Mouse (Mus musculus) kidney, embryonic 15.5 days (tissue): ENCODE measurements around the gene 1700086D15Rik. TPM values are rescaled to one million over a fixed set of nuclear protein-coding genes. Genes with fewer than 3 reads are reported as not detected.

Source experiments
- ATAC-seq: fragments of 200-750 bp; cut with Nextera tagmentation; replicated peaks from 2 replicates; pipeline ENCODE4 v1.8.0; 2017; ENCODE audit warnings: moderate TSS enrichment; ENCODE audit not compliant: low FRiP score
- H3K27ac ChIP-seq: fragments of 300-500 bp; sonication (generic); 2 replicates; pipeline ENCODE4 v1.5.1; 2015; ENCODE audit warnings: mild to moderate bottlenecking, inconsistent platforms
- H3K27me3 ChIP-seq: fragments of 300-500 bp; sonication (generic); 2 replicates; pipeline ENCODE4 v1.6.1; 2015; ENCODE audit warnings: inconsistent platforms
- H3K36me3 ChIP-seq: fragments of 300-500 bp; sonication (generic); 2 replicates; pipeline ENCODE4 v1.6.1; 2015; ENCODE audit warnings: inconsistent platforms
- H3K4me1 ChIP-seq: fragments of 300-500 bp; sonication (generic); 2 replicates; pipeline ENCODE4 v1.6.1; 2015; ENCODE audit warnings: inconsistent platforms
- H3K4me2 ChIP-seq: fragments of 300-500 bp; sonication (generic); 2 replicates; pipeline ENCODE4 v1.6.1; 2015; ENCODE audit warnings: moderate library complexity, mild to moderate bottlenecking, inconsistent platforms
- H3K4me3 ChIP-seq: fragments of 300-500 bp; sonication (generic); replicated peaks from 2 replicates; pipeline ENCODE4 v1.5.1; 2015; ENCODE audit warnings: mild to moderate bottlenecking, inconsistent platforms
- H3K9ac ChIP-seq: fragments of 300-500 bp; sonication (generic); 2 replicates; pipeline ENCODE4 v1.6.1; 2015; ENCODE audit warnings: mild to moderate bottlenecking, inconsistent platforms
- H3K9me3 ChIP-seq: fragments of 300-500 bp; sonication (generic); replicated peaks from 2 replicates; pipeline ENCODE4 v1.6.1; 2016; ENCODE audit warnings: inconsistent platforms
- WGBS: fragments of 180-500 bp; shearing (Covaris S2); methylation state at CpG from one replicate; pipeline ENCODE4 v1.1.7; 2015; ENCODE audit warnings: mixed read lengths; 5-methylcytosine and 5-hydroxymethylcytosine counted together
- polyA plus RNA-seq: library from polyadenylated mRNA; unstranded; fragments of >200 nt; fragmentation: Nextera tagmentation; extraction: Ambion mirVana; gene quantifications from 2 replicates; pipeline ENCODE4 v1.2.1, GENCODE M21; 2015

1700086D15Rik gene
- polyA plus RNA-seq, 1 experiment from 2014 or later: not detected

GRCm38 (mm10) chr11:65161881-65162766 is 2.4 kb upstream of the 1700086D15Rik start:
- peak overlapping the region; percentile 86 for H3K4me2 ChIP-seq
- peaks cover 17% of the 10 kb centered on the region for H3K4me1 ChIP-seq
- no peaks in the 10 kb centered on the region for H3K36me3 ChIP-seq
- peaks cover 17% of the 10 kb centered on the region; the same call in 1 of the 2 replicates for H3K27me3 ChIP-seq
- no peak overlapping the region for H3K27ac ChIP-seq
- peak; percentile 88 for ATAC-seq
- no peaks in the 10 kb centered on the region for H3K9me3 ChIP-seq
- WGBS: under 1% methylated on average over 49 of the region's 49 CpGs
- H3K4me3 ChIP-seq: peak overlapping the region; percentile 86
- H3K9ac ChIP-seq: peak overlapping the region; percentile 82

GRCm38 (mm10) chr11:65160991-65161880 is 1.5 kb upstream of the 1700086D15Rik start:
- peak overlapping the region; percentile 82; the same call in 1 of the 2 replicates for H3K9ac ChIP-seq
- no peak for ATAC-seq
- peak overlapping the region; percentile 86 for H3K4me3 ChIP-seq

DNA sequence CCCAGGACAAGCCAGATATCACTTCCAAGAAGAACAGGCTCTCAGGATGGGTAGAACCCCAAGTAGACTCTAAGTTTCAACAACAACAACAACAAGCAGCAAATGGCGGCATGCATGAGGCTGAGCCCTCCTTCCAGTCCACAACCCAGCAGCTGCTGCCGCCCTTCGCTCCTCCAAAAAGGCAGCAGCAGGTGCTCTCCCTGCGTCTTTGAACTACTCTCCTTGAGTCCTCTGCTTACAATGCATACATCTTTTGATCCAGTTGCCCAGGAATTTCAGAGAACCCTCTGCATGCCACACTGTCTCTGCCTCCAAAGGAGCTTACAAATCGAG is 1.1 kb downstream of the 1700086D15Rik start:
- WGBS: 95% methylated on average over 5 of the region's 5 CpGs

More at GRCm38 (mm10) chr11:65160991-65161880, 1.5 kb upstream of the 1700086D15Rik start:
- H3K36me3 ChIP-seq: no peaks in the 10 kb centered on the region
- 63% methylated on average over 7 of the region's 7 CpGs for WGBS
- peak overlapping the region; percentile 86 for H3K4me2 ChIP-seq
- H3K27me3 ChIP-seq: peaks cover 10% of the 10 kb centered on the region; the same call in 1 of the 2 replicates
- no peak overlapping the region for H3K27ac ChIP-seq
- peaks cover 17% of the 10 kb centered on the region for H3K4me1 ChIP-seq
- no peaks in the 10 kb centered on the region for H3K9me3 ChIP-seq

GRCm38 (mm10) chr11:65157966-65158657 is 1.6 kb downstream of the 1700086D15Rik start:
- no peak overlapping the region for H3K4me3 ChIP-seq
- H3K27ac ChIP-seq: no peak overlapping the region
- H3K4me1 ChIP-seq: peaks cover 17% of the 10 kb centered on the region
- H3K27me3 ChIP-seq: peaks cover 10% of the 10 kb centered on the region; the same call in 1 of the 2 replicates
- H3K9me3 ChIP-seq: no peaks in the 10 kb centered on the region
- no peak overlapping the region for H3K4me2 ChIP-seq
- H3K36me3 ChIP-seq: no peaks in the 10 kb centered on the region
- 89% methylated on average over 20 of the region's 20 CpGs for WGBS
- no peak overlapping the region for H3K9ac ChIP-seq
- no peak for ATAC-seq

More for the DNA sequence above, 1.1 kb downstream of the 1700086D15Rik start:
- ATAC-seq: no peak
- Histone ChIP-seq H3K27me3 (peaks cover 10% of the 10 kb centered on the region; the same call in 1 of the 2 replicates), H3K27ac (no peak overlapping the region), H3K4me1 (peaks cover 17% of the 10 kb centered on the region), H3K4me2 (no peak overlapping the region), H3K36me3 (no peaks in the 10 kb centered on the region), H3K9ac (no peak overlapping the region), H3K4me3 (no peak overlapping the region), H3K9me3 (no peaks in the 10 kb centered on the region)

- Histone ChIP-seq H3K36me3 (no peaks in the 10 kb centered on the region), H3K4me1 (peaks cover 11% of the 10 kb centered on the region), H3K4me2 (no peak overlapping the region), H3K4me3 (no peak overlapping the region), H3K9me3 (no peaks in the 10 kb centered on the region), H3K27me3 (no peaks in the 10 kb centered on the region), H3K9ac (no peak overlapping the region), H3K27ac (no peak overlapping the region)
- WGBS: 77% methylated on average over 5 of the region's 5 CpGs
- ATAC-seq: no peak
Observed at GRCm38 (mm10) chr11:65153006-65153405, 6.7 kb downstream of the 1700086D15Rik start.

- no peak overlapping the region for H3K4me2 ChIP-seq
- H3K27ac ChIP-seq: no peak overlapping the region
- no peaks in the 10 kb centered on the region for H3K9me3 ChIP-seq
- H3K27me3 ChIP-seq: no peaks in the 10 kb centered on the region
- no peak for ATAC-seq
- H3K36me3 ChIP-seq: no peaks in the 10 kb centered on the region
- no peak overlapping the region for H3K9ac ChIP-seq
- H3K4me1 ChIP-seq: peaks cover 5% of the 10 kb centered on the region; the same call in 1 of the 2 replicates
- no peak overlapping the region for H3K4me3 ChIP-seq
- WGBS: 86% methylated on average over 7 of the region's 7 CpGs
Observed at GRCm38 (mm10) chr11:65148441-65148840, 11.2 kb downstream of the 1700086D15Rik start.

GRCm38 (mm10) chr11:65142838-65143417 is 16.8 kb downstream of the 1700086D15Rik start:
- no peak overlapping the region for H3K9ac ChIP-seq
- H3K36me3 ChIP-seq: no peaks in the 10 kb centered on the region
- H3K27me3 ChIP-seq: no peaks in the 10 kb centered on the region
- no peak for ATAC-seq
- 69% methylated on average over 4 of the region's 4 CpGs for WGBS
- H3K9me3 ChIP-seq: no peaks in the 10 kb centered on the region
- H3K4me1 ChIP-seq: no peaks in the 10 kb centered on the region; the same call in 1 of the 2 replicates
- no peak overlapping the region for H3K4me2 ChIP-seq
- H3K4me3 ChIP-seq: no peak overlapping the region
- no peak overlapping the region for H3K27ac ChIP-seq

GRCm38 (mm10) chr11:65139030-65139429 is 20.7 kb downstream of the 1700086D15Rik start:
- H3K4me1 ChIP-seq: no peaks in the 10 kb centered on the region; the same call in 1 of the 2 replicates
- H3K4me2 ChIP-seq: no peak overlapping the region
- ATAC-seq: no peak
- no peak overlapping the region for H3K9ac ChIP-seq
- no peak overlapping the region for H3K4me3 ChIP-seq
- H3K27me3 ChIP-seq: no peaks in the 10 kb centered on the region
- no peak overlapping the region for H3K27ac ChIP-seq
- H3K36me3 ChIP-seq: no peaks in the 10 kb centered on the region
- WGBS: 92% methylated on average over 3 of the region's 3 CpGs
- no peaks in the 10 kb centered on the region for H3K9me3 ChIP-seq

- 84% methylated on average over 2 of the region's 2 CpGs for WGBS
- no peaks in the 10 kb centered on the region; the same call in 1 of the 2 replicates for H3K4me1 ChIP-seq
- no peak overlapping the region for H3K27ac ChIP-seq
- no peaks in the 10 kb centered on the region for H3K9me3 ChIP-seq
- no peak overlapping the region for H3K9ac ChIP-seq
- H3K4me2 ChIP-seq: no peak overlapping the region
- no peak overlapping the region for H3K4me3 ChIP-seq
- no peak for ATAC-seq
- H3K36me3 ChIP-seq: no peaks in the 10 kb centered on the region
- no peaks in the 10 kb centered on the region for H3K27me3 ChIP-seq
Observed at GRCm38 (mm10) chr11:65137145-65137652, 22.5 kb downstream of the 1700086D15Rik start.

DNA sequence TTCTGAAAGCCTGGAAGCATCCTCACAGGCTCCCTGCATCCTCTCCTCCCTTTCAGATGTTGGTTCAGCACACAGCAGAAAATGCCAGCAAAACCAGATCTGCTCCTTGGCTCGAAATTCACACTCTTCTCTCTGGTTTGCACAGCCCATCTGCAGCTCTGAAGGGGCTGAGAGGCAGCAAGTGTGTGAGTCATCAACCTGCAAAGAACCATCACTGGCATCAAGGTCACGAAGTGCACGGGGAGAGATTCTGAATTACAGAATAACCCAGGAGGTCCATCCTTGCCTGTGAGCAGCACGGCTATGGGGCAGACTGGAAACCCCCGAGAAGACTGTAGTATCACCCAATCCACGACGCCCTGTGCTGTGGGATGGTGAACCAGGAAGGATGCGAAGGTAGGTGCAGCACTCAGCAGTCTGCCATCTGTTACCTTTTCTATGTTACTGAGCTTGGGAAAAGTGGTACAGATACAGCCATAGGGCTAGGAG is 24.4 kb downstream of the 1700086D15Rik start:
- peaks cover 3% of the 10 kb centered on the region; the same call in 1 of the 2 replicates for H3K4me1 ChIP-seq
- H3K9ac ChIP-seq: no peak overlapping the region
- ATAC-seq: no peak
- H3K27me3 ChIP-seq: no peaks in the 10 kb centered on the region
- no peaks in the 10 kb centered on the region for H3K36me3 ChIP-seq
- H3K27ac ChIP-seq: no peak overlapping the region
- H3K9me3 ChIP-seq: no peaks in the 10 kb centered on the region
- no peak overlapping the region for H3K4me2 ChIP-seq
- no peak overlapping the region for H3K4me3 ChIP-seq
- 79% methylated on average over 8 of the region's 8 CpGs for WGBS

- Histone ChIP-seq H3K4me2 (no peak overlapping the region), H3K4me1 (peaks cover 3% of the 10 kb centered on the region; the same call in 1 of the 2 replicates), H3K27ac (no peak overlapping the region), H3K36me3 (no peaks in the 10 kb centered on the region), H3K27me3 (no peaks in the 10 kb centered on the region), H3K9me3 (no peaks in the 10 kb centered on the region), H3K4me3 (no peak overlapping the region), H3K9ac (no peak overlapping the region)
- no peak for ATAC-seq
- WGBS: 86% methylated on average over 4 of the region's 4 CpGs
Observed at GRCm38 (mm10) chr11:65133661-65134060, 26.0 kb downstream of the 1700086D15Rik start.
